Mouse (Mus musculus) thymus, adult 2 months (tissue): ENCODE data around the gene Qrfpr.

Source experiments
- CTCF ChIP-seq: fragments of 200-500 bp; IDR thresholded peaks from 2 replicates; pipeline ENCODE4 v1.5.1; 2012; ENCODE audit warnings: mild to moderate bottlenecking, control low read depth, low read length, moderate library complexity, borderline replicate concordance; ENCODE audit not compliant: control insufficient read depth, poor library complexity, insufficient read depth; ENCODE audit errors: extremely low read depth
- POLR2A ChIP-seq: fragments of 200-500 bp; IDR thresholded peaks from 2 replicates; pipeline ENCODE4 v1.6.1; 2012; ENCODE audit warnings: mild to moderate bottlenecking, low read length, control low read depth, moderate library complexity; ENCODE audit not compliant: control insufficient read depth, poor library complexity, insufficient read depth; ENCODE audit errors: extremely low read depth

- TF ChIP-seq CTCF (no peak), POLR2A (no peak)
These were observed 41.8 kb upstream of the Qrfpr start for GRCm38 (mm10) chr3:36263873-36264272.
